Mouse (Mus musculus) frontal cortex, postnatal 25 days (tissue): ENCODE measurements around the gene Klf1.

Source experiments
- DNase-seq, 2 experiments: peaks; one replicate each; pipeline ENCODE4 v3.0.0; 2022; ENCODE audit warnings: low spot score in 2 of 2

The Klf1 gene

DNA sequence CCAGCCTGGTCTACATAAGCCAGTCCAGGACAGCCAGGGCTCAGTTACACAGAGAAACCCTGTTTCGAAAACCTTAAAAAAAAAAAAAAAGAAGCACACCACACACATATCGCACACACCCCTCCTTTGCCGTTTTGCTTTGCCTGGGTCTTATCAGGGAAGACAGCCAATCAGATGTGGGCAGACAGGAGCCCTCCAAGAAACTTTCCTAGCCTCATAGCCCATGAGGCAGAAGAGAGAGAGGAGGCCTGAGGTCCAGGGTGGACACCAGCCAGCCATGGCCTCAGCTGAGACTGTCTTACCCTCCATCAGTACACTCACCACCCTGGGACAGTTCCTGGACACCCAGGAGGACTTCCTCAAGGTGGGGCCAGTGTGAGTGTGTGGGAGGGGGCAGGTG, at the start of gene Klf1:
TSS of gene Klf1 (plus strand) at position 177 of the 400 bp plus-strand sequence.
- no peak for DNase-seq

DNA sequence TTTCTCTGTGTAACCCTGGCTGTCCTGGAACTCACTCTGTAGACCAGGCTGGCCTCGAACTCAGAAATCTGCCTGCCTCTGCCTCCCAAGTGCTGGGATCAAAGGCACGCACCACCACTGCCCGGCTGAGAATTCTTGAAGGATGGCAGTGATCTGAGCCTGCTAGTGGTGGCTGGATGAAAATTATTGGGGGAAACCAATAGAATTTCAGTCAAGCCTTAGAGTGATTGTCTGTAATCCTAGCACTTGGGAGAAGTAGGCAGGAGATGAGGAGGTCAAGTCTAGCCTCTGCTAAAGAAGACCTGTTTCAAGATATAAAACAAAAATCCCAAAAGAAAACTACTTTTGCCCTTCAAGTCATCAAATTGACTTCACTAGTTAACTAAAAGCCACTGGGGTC, 45.3 kb upstream of the Klf1 start:
- no peak for DNase-seq

DNA sequence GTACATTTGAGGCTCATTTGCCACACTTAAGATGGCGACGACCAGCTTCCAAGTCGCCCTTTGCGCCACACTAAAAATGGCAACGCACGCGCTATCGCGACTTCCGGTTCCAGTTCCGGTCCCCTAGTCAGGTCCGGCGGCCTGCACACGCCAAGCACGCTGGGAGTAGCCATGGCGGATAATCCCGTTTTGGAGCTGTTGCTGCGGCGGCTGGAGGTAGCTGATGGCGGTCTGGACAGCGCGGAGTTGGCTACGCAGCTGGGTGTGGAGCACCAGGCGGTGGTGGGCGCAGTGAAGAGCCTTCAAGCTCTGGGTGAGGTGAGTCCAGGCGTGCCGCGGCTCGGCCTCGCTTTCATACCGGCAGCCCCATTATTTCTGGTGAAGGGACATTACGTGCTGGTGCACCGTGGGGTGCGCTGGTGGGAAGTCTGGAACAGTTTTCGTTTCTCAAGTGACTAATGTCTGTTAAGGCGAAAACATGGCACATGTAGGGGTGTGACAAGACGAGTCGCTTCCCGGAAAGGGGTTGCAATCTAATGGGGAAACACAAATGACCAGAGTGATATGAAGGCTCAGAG, 44.8 kb upstream of the Klf1 start, which contains the start of gene Farsa:
TSS of gene Farsa (plus strand) at position 126 of the 578 bp plus-strand sequence.
- DNase-seq = peak; percentile 85 to 88

DNA sequence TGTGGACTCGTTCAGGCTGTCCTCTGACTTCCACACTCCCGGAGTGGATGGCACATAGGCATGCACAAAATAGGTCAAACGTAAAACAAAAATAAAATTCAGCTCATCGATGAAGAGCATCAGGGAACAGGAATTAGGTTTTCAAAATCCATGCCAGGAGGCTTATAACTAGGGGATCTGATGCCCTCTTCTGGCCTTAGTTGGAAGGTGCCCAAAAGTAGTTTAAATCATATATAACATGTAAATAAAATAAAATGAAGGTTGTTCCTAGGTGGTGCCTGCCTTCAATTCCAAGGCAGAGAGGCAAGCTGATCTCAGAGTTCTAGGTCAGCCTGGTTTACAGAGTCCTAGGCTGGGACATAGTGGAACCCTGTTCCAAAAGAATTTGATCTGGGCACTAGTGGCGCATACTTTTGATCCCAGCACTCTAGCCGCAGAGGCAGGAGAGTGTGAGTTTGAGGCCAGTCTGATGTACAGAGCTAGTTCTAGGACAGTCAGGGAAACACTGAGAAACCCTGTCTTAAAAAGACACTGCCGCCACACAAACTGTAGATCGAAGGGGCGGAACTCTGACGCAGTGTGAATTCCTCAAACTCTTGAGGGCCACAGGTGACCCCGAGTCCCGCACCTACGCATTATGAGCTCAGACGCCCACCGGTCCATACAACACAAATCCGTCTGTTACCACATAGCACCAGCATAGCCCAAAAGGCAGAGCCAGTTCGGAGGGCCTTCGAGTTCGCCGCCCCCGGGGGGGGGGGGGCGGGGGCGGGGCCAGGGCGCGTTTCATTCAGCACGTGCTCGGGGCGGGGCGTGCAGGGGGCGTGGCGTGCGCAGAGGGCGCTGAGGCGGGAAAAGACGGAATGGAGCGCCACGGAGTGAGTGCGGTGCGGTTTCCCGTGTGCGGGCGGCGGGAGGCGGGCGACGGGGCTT, 30.1 kb upstream of the Klf1 start, which contains the start of gene Syce2:
TSS of gene Syce2 (plus strand) at position 736 of the 933 bp plus-strand sequence.
- DNase-seq = no peak

DNA sequence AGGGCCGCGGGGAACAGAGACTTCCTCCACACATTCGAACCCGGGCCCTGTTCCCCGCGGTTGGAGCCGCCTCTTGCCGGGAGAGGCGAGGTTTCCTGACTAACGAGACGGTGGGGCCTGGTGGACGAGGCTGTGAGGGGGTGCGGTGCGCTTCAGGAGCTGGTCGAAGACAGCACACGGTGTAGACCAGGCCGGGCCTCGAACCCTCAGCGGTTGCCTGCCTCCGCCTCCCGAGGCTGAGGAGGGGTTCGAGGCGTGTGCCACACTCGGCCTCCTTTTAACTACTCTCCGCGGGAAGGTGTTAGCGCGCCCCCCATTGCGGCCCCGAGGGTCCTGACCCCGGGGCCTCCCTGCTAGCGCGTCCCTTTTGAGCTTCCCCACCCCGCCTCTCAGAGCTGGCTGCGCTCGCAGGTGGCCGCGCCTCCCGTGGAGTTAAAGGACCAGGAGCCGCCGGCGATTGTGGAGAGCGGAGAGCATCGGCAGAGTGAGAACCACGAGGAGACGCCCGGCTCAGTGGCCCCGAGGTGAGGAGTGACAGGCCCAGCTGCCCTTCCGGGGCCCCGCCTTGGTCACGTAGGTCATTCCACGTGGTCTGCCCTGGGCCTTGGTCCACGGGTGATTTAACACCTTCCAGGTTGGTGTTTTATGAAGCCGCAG, 29.3 kb upstream of the Klf1 start:
- DNase-seq = no peak

DNA sequence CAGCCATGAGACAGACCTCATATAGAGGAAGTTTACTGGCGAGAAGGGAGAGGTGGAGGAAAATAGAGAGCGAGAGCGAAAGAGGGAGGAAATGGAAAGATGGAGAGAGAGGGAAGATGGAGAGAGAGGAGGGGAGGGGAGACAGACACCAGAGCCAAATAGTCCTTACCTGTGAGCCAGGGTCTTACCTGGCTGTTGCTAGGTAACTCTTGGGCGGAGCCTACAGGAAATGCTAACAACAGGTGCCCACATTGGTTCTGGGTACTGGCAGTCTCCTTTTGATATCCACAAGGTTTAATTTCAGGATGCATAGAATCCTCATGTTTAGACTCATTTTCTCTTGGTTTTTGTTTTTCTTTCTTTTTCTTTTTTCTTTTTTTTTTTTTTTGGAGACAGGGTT, 28.7 kb upstream of the Klf1 start:
- no peak for DNase-seq

DNA sequence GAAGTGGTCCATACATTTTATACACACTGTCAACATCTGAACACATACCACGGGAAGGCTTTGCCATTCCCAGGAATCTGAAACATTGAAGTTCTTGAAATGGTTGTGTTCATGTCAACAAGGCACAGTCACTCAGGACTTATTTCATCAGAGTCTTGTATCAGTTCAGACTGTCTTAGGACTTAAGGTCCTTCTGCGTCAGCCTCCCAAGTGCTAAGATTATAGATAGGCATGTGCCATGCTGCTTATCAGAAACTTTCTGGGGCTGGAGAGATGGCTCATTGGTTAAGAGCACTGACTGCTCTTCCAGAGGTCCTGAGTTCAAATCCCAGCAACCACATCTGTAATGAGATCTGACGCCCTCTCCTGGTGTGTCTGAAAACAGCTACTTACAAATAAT, 27.4 kb upstream of the Klf1 start:
- DNase-seq = no peak

DNA sequence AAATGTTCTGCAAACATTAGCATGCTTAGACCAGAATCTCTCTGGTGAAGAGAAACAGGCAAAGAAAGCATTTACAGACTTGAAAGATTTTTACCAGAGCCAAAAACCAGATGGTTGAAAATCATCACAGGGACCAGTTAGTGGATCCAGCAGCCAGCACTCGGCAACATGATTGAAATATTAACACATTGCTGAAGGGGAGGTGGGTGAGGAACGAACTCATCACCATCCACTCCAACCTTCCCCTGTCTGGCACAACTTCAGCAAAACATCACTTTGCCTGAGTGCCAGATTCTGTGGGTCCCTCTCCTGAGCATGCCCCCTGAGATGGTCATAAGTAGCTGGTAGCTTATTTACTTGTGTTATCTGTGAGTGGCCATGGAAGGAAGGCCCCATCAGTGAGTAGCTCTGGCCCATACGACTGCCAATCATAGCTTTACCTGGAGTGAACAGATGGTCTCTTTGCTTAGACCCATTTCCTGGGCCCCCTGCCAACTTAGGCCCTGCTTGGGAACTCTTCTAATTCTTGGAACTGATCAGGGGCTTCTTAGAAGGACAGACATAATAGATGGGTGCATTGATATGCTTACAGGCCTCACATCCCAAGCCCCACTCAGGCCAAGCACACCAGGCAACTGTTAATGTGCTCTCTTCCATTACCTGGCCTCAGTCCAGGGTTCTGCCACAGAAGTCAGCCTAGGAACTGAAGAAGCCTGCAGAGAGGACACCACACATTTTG, 24.3 kb upstream of the Klf1 start:
- DNase-seq = no peak

DNA sequence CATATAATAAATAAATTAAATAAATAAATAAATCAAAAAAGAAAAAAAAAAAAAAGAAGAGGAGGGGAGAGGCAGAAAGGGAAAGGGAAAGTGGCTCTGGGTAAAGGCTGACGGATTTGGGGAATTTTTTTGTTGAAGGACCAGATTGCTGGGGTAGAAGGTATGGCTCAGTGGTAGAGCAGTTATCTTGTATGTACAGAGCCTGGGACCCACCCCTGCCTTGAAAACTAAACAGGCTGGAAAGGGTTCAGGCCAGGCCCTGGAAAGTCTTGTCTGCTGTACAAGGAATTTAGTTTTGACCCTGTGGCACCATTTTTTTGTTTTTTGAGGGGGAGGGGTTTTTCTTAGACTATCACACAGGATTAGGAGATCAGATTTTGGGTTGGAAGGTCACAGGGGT, 22.8 kb upstream of the Klf1 start:
- no peak for DNase-seq

DNA sequence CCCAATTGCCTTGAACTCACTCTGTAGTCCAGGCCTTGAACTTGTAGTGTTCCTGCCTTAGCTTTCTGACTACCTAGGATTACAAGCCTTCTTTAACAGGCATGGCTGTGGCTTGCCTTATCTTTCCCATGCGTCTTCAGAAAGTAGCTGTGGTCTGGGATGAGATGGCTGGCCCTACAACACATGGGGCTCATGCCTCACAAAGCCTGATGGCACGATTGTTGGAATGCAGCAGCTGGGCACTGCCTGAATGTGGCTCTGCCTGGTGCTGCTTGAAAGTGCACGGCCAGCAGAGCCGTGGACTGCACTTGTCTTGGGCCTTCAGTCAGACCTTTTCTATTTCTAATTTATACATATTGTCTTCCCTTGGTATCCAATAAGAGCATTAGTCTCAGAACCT, 17.0 kb upstream of the Klf1 start:
- no peak for DNase-seq

DNA sequence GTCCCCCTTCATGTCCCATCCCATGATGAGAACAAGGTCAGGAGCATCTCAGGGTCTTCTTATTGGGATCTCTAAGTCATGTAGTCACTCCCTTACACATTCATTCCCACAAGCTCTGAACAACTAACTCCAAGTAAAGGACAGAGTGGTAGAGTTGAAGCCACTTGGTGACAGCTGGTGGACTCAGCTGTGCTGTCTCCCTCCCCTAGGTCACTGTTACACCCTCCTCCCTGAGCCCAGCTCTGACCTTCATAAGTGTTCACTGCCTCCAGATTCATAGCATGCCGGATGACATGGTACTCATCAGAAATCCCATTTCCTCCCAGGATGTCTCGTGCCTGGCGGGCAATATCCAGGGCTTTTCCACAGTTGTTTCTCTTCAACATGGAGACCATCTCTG, 13.4 kb upstream of the Klf1 start:
- no peak for DNase-seq

DNA sequence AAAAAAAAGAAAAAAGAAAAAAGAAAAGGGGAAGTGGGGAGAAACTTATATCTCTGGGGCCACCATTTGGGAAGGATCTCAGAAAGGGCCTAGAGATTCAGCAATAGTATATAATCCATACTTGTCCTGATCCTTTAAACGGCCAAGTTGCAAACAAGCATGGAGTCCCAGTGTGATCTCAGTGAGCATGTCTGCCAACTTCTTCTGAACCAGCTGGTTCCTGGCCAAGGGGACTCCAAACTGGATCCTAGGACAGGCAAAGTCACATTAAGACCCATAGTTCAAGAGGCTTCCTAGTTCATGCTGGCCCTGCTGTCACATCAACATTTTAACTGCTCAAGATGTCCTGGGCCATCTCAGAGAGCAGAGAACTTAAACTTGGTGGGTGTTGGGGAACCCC, 12.6 kb upstream of the Klf1 start:
- no peak for DNase-seq

DNA sequence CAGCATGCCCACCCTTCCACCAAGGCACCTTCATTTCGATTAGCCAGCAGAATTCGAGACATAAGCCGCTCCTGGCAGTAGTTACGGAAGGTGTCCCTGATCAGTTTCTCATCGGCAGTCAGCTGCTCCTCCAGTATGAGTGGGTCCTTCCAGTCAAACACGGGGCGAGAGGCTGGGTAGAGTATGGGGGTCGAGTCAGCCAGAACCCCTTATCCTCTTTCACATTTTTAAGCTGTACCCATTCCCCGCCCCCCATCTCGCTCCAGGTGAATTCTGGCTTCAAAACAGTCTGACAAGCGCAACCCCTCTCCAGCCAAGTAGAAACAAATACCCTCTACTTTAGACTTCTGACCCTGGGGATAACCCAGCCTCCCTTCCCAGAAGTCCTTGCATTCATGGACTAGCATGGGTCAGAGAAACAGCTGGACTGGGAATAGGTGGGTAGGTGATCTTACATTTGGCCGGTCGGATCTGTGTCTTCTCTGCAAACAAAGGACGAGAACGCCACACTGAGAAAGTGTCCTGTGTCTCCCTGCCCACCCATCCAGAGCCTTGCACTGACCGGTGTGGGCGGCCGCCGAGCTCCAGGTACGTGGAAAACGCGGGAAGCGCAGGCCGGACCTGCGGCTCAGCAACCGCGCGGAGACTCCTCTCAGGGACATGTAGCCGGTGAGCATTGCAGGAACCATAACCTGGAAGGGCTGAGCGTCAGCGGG, 8.6 kb upstream of the Klf1 start:
- DNase-seq = no peak

DNA sequence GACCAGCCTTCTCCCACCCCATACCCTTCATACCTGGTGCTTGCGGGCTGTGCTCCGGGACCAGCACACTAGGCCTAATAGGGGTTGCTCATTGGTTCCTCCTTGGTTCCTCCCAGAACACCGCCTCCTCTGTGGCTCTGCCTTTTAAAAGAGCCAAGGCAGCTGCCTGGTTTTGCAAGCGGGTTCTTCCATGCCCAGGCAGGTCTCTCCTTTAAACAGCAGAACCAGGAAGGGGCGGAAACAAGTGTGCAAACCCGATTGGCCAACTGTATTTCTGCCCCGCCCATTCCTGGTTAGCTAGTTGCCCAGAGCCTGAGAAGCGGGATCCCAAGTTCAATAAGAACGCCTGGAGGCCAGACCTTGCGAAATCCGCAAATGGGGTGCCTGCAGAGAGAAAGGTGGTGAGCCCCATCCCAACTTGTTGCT, 8.0 kb upstream of the Klf1 start, which contains the start of gene Gcdh:
TSS of gene Gcdh (minus strand) at position 213 of the 426 bp plus-strand sequence.
- DNase-seq = peak; percentile 72 to 85

DNA sequence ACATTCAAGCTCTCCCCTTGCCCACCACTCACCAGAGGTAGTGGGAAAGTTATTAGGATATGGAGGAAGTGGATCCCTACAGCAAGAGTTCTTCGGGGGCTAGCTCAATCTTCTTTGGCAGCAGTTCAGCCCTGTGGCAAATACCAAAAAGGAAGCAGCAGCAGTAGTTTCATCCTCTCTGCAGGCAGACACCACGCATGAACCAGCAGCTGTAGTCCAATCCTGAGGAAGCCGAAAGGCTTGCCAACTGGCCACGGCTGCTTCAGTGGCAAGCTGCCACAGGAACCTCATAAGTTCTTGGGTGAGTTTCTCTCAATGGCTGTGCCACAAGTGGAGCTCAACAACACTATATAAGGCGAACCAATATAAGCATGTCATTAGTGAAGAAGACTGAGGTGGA, 5.8 kb upstream of the Klf1 start:
- no peak for DNase-seq

DNA sequence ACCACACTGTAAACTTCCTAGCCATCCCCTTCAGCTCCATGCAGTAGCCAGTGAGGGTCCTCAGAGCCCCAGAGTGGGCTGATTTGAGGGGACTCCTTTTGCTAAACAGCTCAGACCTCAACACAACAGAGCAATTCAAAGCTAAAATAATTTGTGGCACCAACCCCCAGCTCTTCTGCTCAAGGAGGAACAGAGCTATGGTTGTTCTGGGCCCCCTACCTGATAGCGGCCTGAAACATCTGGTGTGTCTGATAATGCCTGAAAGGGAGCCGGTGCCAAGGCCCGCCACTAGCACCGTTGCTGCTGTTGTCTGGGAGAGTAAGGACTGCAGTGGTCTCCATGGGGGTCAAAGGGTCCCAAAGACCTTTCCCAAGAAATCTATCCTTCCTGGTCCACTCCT, 657 bp upstream of the Klf1 start:
- no peak for DNase-seq

DNA sequence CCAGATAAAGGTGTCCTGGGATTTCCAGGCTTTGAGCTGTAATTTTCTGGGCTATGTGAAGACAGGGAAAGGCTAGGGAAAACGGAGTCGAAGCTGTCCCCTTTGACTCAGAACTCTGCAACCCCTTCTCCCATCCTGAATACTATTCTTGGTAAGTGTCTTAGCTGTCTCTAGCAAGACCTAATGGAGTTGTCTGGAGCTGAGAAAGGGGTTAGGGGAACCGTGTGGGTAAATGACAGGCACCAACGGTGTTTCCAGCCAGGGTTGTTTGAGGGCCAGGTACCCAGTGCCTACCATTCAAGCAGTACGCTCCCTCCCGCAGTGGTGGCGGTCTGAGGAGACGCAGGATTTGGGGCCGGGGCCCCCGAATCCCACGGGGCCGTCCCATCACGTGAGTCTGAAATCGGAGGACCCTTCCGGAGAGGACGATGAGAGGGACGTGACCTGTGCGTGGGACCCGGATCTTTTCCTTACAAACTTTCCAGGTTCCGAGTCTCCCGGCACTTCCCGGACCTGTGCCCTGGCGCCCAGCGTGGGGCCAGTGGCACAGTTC, 715 bp downstream of the Klf1 start:
- DNase-seq = no peak

DNA sequence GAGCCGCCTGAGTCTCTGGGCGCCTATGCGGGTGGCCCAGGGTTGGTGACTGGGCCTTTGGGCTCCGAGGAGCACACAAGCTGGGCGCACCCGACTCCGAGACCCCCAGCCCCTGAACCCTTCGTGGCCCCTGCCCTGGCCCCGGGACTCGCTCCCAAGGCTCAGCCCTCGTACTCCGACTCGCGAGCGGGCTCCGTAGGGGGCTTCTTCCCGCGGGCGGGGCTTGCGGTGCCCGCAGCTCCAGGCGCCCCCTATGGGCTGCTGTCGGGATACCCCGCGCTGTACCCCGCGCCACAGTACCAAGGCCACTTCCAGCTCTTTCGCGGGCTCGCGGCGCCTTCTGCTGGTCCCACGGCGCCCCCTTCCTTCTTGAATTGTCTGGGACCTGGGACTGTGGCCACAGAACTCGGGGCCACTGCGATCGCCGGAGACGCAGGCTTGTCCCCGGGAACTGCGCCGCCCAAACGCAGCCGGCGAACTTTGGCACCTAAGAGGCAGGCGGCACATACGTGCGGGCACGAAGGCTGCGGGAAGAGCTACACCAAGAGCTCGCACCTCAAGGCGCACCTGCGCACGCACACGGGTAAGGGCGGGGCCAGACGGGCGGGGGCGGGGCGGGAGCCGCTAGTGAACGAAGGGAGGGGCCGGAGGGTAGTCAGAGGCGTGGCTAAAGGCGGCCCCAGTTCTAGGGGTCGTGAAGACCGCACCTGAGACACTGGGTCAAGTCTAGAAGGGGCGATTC, 1.4 kb downstream of the Klf1 start:
- DNase-seq = peak; percentile 85 to 87

DNA sequence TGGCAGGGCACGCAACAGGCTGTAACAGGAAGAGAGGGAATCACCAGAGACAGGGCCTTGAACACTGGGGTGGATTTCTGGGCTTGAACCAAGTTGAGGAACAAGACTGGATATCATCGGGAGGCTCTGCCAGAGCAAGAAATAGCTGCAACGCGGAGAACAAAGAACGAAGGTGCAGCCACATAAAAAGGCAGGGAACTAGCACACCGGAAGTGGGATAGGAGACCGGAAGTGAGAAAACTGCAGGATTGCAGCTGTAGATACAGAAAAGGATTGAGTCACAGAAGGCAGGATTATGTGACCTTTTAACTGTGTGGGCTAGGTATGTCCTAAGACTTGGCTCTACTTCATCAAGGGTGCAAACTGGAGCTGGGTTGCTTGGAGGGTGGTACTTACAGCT, 2.6 kb downstream of the Klf1 start:
- DNase-seq = no peak

DNA sequence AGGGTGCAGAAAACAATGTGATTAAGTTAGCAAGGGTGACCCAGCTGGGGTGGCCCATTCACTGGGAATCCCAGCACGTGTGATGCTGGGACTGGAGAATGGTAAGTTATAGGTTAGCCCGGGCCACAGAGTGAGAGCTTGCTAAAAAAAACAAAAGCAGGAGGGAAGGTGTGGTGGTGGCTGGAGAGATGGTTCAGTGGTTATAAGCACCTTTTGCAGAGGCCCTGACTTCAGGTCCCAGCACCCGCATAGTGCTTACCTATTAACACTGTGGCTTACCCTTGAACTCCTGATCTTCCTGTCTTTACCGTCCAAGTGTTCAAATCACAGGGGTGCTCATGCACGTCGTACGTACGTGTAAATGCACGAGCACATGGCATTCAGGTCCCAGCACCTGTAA, 5.3 kb downstream of the Klf1 start:
- DNase-seq = no peak
